Mouse (Mus musculus) right cerebral cortex, adult 2 months (tissue): ENCODE measurements at regions not wholly inside any gene's neighbourhood (a gene's known extent, or its start where the extent isn't known, plus 50 kb on each side); places are given as distances from the start of the nearest gene placed in this dataset.

ENCODE experiments used
- DNase-seq, 2 experiments: peaks; one replicate each; pipeline ENCODE4 v3.0.0; 2021 to 2022; ENCODE audit warnings: low spot score in 2 of 2

DNA sequence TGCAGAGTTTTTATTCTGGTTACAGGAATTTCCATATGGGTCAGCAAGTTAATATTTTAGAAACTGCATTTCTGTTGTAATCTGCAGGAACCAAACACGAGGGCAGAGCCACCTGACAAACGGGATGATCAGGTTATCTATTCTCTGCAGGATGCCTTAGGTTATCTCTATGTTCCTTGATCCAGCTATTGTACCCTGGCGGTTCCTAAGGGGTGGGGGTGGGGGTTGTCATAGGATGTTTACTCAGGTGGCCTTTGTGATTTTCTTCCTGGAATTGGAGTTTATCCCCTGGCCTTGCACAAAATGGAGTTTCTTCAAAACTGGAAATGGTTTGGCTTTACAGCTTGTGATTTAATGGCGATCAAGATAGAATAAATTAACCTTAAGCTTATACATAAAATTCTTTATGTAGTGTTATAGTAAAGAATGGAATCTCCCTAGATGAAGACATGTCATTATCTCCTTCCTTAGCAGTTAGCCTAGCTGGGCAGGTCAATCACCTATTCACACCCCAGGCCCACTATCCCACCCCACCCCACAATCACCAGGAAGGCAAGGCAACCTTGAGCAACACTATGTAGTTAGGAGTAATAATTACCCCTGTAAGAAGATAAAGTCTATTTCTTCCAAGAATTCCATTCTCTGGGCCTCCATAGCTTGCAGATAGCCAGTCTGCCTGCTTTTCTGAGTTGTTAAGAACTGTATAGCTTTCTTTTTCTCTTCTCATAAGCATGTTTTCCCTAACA, 192.3 kb upstream of the B430218F22Rik start:
- DNase-seq: no peak

DNA sequence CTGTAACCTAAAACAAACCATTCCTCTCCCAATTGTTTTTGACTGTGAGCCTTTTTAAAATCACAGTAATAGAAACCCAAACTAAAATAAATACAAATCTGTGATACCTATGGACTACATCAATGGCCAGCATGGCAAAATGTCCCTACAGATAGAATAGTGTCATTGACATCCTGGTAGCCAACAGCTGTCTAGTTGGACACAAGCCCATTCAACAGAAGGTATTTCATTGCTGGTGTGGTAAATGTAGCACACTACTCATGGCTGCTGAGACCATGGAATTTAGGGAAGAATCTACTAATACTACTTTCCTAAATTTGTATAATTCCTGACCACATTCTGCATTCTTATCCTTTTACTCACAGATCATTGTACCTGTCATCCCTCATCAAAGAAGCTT, 178.3 kb upstream of the B430218F22Rik start:
- no peak for DNase-seq

DNA sequence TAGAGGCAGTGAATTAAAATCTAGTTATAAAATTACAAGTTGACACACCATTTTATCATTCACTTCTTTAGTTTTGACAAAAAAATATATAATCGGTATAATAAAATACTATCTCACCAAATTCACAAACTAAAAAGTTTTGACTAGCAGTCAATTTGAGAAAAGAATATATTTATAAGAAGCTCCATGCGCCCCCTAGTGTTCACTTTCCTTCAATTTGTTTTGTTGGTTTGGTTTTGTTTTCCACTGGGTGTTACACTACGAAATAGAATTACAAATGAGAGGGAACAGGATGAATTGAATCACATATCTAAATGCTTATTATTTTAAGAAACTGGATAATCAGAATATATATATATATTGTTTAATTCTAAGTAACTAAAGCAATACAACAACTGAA, 159.1 kb upstream of the B430218F22Rik start:
- DNase-seq: peak; percentile 22 to 31

DNA sequence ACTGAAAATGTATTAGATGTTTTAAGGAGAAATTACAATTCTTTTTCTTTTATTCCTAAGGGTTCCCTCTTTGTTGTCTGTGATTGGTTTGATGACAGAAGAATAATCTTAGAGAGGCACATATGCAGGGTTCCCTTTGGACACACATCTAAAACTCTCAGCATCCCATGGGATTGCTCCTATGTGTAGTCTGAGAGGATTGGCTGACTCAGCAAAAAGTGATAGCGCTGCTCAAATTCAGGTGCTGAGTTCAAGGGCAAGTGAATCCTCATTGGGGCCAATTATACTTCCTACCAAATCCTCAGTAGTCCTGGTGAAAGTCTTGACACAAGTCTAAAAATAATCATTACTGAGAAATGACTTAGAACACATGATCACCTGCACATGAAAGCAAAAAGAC, 148.5 kb upstream of the B430218F22Rik start:
- DNase-seq: no peak

DNA sequence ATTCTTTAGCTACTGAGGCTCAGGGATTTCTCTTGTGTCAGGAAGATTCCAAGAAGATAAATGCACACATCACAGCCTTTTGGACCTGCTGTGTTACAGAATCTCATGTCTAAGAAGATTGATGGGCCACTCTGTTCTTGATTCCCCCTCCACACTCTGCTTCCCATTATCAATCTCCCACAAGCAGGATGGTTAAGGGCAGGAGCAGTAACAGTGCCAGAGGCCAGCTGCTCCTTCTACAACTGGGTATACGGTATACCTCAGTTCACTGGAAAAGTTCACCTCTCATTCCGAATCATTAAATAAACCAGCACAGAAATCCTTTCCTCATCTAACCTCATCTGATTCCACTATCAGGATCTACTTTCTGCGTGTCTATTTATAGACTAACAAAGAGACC, 141.8 kb upstream of the B430218F22Rik start:
- DNase-seq: no peak

DNA sequence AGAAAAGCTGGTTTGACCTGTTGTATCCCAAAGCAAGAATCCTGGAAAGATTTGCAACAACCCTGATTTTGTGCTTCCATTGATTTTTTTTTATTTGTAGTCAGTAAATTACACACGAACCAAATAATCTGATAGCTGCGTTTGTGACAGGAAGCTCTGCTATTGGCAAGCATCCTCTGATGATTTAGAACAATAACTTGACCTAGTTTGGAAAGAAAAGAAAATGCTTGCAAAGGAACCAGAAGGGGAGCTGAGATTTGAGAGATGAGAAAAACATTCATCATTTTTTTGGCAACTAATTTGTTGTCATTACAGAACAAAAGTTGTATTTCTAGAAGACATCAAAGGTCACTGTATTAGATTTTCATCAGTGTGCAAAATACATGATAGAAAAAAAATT, 140.9 kb upstream of the B430218F22Rik start:
- no peak for DNase-seq

DNA sequence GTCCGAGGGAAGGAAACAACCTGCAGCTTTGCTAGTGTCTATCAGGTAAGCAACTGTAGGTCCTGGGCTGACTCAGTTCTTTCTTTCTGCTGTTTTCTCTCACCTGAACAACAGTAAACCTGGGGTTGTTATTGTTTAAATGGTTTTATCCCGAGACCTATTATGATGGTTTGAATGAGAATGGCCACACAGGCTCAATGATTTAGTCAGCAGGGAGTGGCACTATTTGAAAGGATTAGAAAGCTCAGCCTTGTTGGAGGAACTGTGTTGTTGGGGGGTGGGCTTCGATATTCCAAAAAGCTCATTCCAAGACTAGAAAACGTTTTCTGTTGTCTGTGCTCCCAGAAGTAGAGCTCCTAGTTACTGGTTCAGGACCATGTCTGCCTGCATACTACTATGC, 126.8 kb upstream of the B430218F22Rik start:
- DNase-seq: no peak

DNA sequence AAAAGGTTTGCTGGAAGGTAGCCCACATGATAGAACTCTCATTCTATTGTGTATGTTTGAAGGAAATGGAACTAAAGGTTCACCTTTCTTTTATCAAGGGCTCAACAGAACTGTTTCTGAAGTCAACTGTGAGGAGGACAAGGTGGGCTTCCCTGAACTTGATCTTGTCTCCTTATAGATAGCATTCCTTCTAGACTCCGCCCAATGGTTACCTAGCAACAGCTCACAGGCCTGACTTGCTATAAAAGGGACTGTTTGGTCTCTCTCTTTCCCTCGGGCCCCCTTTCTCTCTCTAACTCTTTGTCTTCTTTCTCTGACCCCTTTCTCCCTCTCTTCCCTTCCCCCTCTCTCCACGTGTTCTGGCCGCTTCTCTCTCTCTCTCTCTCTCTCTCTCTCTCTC, 123.5 kb upstream of the B430218F22Rik start:
- DNase-seq: no peak

DNA sequence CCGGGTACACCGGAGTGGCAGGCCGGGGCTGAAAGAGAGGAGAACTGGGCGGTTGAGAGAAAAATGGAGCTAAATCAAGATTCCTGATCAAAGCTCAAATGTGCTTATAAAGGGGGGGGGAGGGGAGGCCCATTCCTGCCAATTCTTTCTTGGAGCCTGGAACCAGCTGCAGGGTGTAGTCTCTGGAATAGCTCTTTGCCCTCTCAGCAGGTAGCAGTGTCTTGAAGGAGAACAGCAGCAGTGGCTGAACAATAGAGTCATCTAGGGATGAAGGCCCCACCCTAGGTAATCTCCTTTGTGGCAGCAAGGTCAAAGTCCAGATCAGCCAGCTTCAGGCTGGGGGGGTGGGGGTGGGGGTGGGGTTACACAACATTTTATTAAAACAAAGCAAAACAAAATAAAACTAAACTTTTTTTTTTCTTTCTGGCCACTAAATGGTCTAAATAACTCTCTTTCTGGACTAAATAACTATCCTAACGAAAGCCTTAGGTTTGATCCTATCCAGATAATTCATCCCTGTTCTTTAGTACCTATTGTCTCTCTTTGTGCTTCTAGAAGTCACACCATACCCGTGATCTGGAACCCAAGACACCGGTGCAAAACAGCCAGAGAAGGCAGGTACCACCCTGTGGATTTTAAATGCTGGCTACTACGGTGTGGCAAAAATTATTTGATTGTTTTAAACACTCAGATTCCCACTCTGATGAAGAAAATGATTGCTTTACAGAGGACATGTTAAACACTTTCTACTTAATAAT, 120.5 kb upstream of the B430218F22Rik start:
- DNase-seq: no peak

DNA sequence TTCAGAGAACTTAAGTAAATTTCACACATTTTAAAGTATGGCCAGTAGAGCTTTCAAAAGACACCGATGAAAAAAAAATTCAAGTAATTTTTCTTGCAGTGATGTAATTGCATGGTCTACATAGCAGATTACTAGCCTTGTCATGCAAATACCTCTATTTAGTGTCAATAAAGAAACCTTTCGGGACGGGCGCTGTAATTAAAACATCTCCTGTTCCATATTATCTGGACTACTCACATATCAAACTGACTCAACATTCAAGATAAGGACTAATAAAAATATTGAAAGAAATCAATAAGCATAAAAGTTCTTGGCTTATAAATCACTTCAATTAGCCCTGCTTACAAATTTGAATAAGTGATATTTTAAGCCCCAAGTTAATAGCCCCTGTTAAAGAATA, 113.5 kb upstream of the B430218F22Rik start:
- no peak for DNase-seq

DNA sequence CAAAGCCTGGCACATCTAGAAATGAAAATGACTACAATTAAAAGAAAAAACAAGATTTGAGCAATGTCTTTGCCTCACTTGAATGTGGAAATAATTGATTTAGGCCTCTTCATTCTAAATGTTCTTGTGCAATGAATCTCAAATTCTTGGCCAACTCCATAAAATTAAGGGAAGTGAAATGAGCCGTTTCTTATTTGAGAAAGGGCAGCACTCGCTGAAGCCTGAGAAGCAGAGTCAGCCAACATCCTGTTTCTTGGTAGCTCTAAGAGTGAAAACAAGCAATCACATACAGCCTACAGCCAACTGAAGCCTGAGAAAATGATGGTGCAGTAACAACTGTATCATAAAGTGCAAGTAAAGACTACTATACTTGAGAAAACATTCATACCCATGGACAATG, 105.5 kb upstream of the B430218F22Rik start:
- DNase-seq: no peak

DNA sequence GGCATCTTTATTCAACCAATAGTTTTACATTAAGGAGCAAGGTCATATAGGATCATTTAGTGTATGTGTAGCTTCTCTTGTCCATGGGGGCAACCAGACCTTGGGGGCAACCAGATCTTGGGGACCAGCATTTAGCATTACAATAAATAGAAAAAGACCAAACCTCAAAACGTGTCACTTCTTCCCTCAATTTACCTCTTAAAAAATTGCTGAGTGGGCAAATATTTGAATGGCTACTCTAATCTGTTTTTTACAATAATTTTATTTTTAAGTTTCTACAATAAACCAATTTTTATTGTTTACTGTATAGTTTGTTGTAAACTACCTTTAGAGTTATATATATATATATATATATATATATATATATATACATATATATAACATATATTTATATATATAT, 92.7 kb upstream of the B430218F22Rik start:
- DNase-seq: no peak

DNA sequence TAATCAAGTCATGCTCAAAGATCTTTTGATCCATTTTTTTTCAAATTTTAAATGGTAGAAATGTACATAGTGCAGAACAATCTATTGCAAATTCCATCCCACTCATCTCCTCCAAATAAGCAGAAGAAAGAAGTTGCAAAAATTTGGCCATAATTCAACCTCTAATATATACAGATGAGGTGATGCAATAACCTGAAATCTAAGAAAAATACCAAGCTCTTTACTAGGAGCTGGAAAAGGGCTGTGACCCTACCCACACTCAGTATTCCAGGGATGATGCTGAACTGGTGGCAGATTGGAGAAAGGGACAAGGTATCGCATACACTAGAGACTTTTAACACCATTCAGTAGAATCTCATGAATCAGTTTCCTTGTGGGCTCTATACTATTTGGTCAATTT, 76.3 kb upstream of the B430218F22Rik start:
- no peak for DNase-seq

DNA sequence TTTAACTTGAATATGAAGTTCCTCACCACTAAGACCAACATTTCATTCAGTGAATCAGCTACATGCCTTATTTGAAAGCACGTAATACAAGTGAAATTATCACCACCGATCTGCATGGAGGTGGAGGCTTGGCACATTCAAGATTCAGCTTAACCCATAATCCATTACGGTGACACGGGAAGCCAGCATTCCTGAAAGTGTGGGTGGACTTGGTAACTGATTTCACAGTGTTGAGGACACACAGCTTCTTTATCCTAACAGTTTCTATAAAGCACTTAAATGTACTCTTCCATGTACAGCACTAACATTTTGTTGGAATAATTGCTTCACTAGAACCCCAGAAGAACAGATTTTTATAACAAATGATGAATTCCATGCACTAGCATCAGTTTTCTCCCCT, 72.8 kb upstream of the B430218F22Rik start:
- no peak for DNase-seq
